Mouse (Mus musculus): ENCODE measurements around the gene Amn1. TPM values are rescaled to one million over a fixed set of nuclear protein-coding genes. Genes with fewer than 3 reads are reported as not detected.
"Not testable (repeated sequence)": the region's sequence is repeated elsewhere in the genome, so short reads cannot be mapped to it uniquely, and the experiment has no call there.

The Amn1 gene
- polyA plus RNA-seq, 1 experiment from 2014 or later = 45.1 TPM

DNA sequence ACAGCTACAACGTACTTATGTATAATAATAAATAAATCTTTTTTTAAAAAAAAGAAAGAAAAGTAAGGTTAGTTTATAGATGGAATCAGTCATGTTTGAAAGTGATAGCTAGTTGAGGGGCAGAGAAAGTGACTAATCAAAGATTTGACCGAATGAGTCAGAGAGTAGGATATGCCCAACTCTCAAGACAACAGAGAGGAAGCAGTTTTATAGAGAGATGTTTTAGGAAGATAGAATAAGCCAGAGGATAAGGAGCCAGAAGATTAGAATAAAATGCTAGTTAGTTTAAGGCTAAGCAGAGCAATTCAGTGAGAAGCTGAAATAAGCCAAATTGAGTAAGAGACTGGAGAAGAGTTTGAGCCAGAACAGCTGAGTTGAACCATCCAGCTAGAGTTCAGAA, 36.4 kb downstream of the Amn1 start:
- Histone ChIP-seq H3K4me3 (no peak overlapping the region), H3K4me1 (peaks cover 15% of the 10 kb centered on the region), H3K27me3 (replicated peaks; ENCODE audit: low read depth, poor library complexity, severe bottlenecking) (no peaks in the 10 kb centered on the region), H3K9me3 (no peaks in the 10 kb centered on the region), H3K36me3 (replicated peaks) (peaks cover 46% of the 10 kb centered on the region), H3K27ac (replicated peaks) (no peak overlapping the region)
- no peak for DNase-seq (ENCODE audit: low spot score)
- 95% methylated on average over 2 of the region's 2 CpGs for whole genome bisulfite sequencing

DNA sequence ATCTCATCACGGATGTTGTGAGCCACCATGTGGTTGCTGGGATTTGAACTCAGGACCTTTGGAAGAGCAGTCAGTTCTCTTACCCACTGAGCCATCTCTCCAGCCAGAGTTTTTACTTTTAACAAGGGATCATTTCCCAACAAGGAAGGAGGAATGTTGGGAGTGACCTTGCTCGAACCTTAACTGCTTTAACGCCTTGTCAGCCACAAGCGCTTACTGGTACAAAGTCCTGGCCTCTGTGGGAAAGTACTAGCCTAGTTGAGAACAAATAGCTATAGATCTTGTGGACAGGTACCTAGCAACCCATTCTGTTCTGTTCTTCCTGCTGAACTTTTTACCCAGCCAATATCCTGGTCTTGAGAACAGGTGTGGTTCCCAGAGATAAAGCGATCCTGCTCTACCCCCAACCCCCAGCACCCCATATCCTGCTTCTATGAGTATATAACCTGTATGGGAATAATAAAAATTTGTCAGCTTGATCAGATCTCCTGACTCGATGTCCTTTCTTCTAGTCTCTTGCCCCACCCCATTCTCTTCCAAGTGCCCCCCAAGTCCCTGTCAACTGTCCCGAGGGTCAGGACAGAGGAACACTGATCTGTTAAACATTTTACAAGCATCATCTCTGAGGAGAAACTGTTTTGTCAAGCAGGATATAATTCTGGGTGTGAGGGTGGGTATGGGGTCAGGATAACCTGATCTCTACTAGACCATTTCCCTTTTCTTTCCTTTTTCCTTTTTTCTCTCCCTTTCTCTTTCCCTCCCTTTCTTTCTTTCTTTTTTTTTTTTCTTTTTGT, 39.9 kb downstream of the Amn1 start:
- no peaks in the 10 kb centered on the region for H3K27me3 ChIP-seq (replicated peaks; ENCODE audit: low read depth, poor library complexity, severe bottlenecking)
- H3K4me3 ChIP-seq = no peak overlapping the region
- H3K9me3 ChIP-seq = no peaks in the 10 kb centered on the region
- WGBS = 92% methylated on average over 7 of the region's 7 CpGs
- H3K36me3 ChIP-seq (replicated peaks) = peaks cover 52% of the 10 kb centered on the region
- no peak for DNase-seq (ENCODE audit: low spot score)
- no peak overlapping the region for H3K27ac ChIP-seq (replicated peaks)
- peaks cover 2% of the 10 kb centered on the region for H3K4me1 ChIP-seq

DNA sequence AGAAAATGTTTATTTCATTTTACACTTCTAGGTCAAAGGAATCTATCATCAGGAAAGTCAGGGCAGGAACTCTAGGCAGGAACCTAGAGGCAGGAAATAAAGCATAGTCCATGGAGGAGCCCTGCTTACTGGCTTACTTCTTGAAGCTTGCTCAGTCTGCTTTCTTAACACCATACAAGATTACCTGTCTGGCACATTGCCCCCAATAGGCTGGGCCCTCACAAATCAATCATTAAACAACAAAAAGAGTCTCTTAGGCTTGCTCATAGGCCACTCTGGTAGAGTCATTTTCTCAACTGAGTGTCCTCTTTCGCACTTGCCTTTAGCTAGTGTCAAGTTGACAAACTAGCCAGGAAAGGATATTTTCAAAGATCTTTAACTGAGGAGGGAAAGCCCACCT, 43.4 kb downstream of the Amn1 start:
- H3K36me3 ChIP-seq (replicated peaks) = peaks cover 42% of the 10 kb centered on the region
- 98% methylated on average over 1 of the region's 1 CpGs for WGBS
- no peaks in the 10 kb centered on the region for H3K9me3 ChIP-seq
- H3K4me3 ChIP-seq = no peak overlapping the region
- no peak overlapping the region for H3K27ac ChIP-seq (replicated peaks)
- peaks cover 9% of the 10 kb centered on the region; the same call in 1 of the 2 replicates for H3K4me1 ChIP-seq
- no peaks in the 10 kb centered on the region for H3K27me3 ChIP-seq (replicated peaks; ENCODE audit: low read depth, poor library complexity, severe bottlenecking)
- DNase-seq (ENCODE audit: low spot score) = no peak

DNA sequence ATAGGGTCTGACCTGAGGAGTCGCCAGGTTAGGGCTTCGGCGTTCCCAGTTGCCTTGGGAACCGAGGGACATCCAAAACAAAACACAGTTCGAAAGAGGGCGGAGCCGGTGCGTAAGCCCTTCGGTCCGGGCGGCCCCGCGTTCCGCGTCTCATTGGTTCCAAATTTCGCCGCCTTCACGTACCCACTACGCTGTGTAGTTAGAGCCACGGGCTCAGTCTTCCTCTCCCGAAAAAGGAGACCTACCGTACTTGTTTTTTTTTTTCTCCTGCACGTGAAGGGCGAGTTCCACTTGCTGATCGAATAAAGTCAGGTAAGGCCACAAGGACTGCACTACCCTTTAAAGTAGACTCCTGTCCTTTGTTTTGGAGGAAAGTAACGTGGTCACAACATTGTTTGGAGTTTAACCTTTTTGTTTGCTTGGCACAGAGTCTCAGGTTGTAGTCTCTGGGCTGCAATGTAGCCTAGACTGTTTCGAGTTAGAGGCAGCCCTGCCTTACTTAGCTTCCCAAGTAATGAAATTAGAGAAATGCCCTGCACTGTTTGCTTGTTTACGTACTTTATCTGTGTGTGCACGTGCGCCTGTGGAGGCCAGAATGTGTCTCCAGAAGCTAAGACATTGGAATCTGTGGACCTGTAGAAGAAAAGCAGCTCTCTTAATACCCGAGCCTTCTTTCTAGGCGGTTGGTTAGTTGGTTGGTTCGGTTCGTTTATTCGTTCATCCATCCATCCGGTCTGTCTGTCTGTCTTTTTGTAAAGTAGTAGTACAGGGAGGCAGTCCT, 46.9 kb downstream of the Amn1 start:
- 8% methylated on average over 36 of the region's 36 CpGs for WGBS
- peak overlapping the region; percentile 90 for H3K27ac ChIP-seq (replicated peaks)
- peaks cover 27% of the 10 kb centered on the region for H3K36me3 ChIP-seq (replicated peaks)
- DNase-seq (ENCODE audit: low spot score) = peak; percentile 92
- H3K4me1 ChIP-seq = peaks cover 9% of the 10 kb centered on the region; the same call in 1 of the 2 replicates
- H3K4me3 ChIP-seq = peak overlapping the region; percentile 67
- H3K27me3 ChIP-seq (replicated peaks; ENCODE audit: low read depth, poor library complexity, severe bottlenecking) = no peaks in the 10 kb centered on the region
- no peaks in the 10 kb centered on the region for H3K9me3 ChIP-seq

DNA sequence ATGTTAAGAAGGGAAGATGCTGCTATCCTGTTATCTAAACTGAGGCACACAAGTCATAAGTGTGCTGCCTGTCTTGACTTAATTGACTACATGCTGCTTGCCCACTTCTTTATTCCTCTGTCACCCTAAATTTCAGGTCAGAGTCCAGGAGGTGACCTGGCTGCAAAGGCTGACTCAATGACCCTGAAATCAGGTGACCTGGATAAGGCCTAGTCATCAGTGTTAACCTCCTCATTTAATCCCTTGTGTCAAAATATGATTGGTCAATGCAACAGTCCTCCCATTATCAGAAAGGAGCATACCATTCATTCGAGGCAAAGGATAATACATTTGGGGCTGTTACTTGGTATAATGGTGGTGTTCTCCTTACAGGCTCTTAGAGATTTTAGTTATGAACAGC, 49.0 kb downstream of the Amn1 start, which contains the start of gene Etfbkmt:
Etfbkmt (plus strand) TSS at position 379 of the 400 bp plus-strand sequence.
- peaks cover 15% of the 10 kb centered on the region for H3K36me3 ChIP-seq (replicated peaks)
- H3K9me3 ChIP-seq = no peaks in the 10 kb centered on the region
- WGBS = 84% methylated on average over 1 of the region's 1 CpGs
- no peak for DNase-seq (ENCODE audit: low spot score)
- no peak within 1 kb of the TSS for H3K27ac ChIP-seq (replicated peaks)
- no peaks in the 10 kb centered on the region for H3K27me3 ChIP-seq (replicated peaks; ENCODE audit: low read depth, poor library complexity, severe bottlenecking)
- H3K4me1 ChIP-seq = peaks cover 15% of the 10 kb centered on the region
- H3K4me3 ChIP-seq = no peak within 1 kb of the TSS

DNA sequence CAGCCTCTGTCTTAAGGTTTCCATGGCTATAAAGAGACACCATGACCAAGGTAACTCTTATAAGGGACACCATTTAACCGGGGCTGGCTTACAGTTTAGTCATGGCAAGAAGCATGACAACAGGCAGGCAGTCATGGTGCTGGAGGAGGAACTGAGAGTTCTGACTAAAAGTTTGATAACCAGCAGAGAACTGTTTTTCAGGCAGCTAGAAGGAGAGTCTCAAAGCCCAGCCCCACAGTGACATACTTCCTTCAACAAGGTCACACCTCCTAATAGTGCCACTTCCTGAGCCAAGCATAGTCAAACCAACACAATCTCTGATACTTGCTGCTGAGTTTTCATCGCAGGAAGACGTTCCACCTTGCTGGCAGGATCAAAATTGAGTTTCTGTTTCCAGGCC, 49.5 kb downstream of the Amn1 start:
- Histone ChIP-seq H3K27me3 (replicated peaks; ENCODE audit: low read depth, poor library complexity, severe bottlenecking) (no peaks in the 10 kb centered on the region), H3K27ac (replicated peaks) (no peak overlapping the region), H3K36me3 (replicated peaks) (peaks cover 10% of the 10 kb centered on the region), H3K9me3 (no peaks in the 10 kb centered on the region), H3K4me1 (peaks cover 20% of the 10 kb centered on the region), H3K4me3 (no peak overlapping the region)
- DNase-seq (ENCODE audit: low spot score) = no peak
- 91% methylated on average over 3 of the region's 3 CpGs for WGBS

DNA sequence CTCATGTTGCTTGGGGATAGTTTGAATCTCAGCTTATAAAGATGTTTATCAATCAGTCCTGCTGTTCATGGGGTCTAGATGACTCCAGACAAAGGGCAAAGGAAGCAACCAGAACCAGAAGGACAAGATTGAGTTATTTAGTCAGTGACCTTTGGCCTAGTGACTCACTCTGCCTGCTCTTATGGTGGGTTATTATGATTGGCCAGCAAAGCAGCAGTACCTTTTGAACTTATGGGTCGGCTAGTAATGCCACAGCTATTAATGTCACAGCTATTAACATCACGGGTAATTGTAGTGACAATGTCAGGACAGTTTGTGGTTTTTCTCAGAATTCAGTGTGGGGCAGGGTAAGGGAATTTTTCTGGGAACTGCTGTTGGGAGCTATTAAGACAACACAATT, 50.6 kb downstream of the Amn1 start:
- WGBS = 63% methylated on average over 2 of the region's 2 CpGs
- DNase-seq (ENCODE audit: low spot score) = no peak

DNA sequence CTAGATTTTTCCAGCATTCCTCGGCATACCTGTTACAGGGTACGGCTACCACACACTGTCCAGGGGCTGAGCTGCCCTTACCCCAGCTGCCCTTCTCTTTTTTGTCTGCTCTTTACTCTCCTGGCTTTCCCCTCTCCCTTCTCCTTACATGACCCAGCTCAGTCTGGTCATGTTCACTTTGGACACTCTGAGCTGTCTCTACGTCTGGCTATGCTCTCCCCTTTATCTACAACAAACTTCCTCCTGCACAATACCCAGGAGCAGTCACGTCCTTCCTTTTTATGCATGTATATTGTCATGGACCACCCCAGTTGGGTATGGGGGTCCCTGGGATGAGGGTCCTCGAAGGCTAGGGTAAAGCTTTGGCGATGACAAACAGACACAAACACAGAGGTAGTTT, 52.9 kb downstream of the Amn1 start:
- no peaks in the 10 kb centered on the region for H3K36me3 ChIP-seq (replicated peaks)
- 80% methylated on average over 6 of the region's 6 CpGs for WGBS

More for the DNA sequence above, 50.6 kb downstream of the Amn1 start:
- Histone ChIP-seq H3K27me3 (replicated peaks; ENCODE audit: low read depth, poor library complexity, severe bottlenecking) (no peaks in the 10 kb centered on the region), H3K9me3 (no peaks in the 10 kb centered on the region), H3K4me3 (no peak overlapping the region), H3K36me3 (replicated peaks) (peaks cover 4% of the 10 kb centered on the region; the same call in 1 of the 2 replicates), H3K27ac (replicated peaks) (no peak overlapping the region), H3K4me1 (peaks cover 25% of the 10 kb centered on the region)

DNA sequence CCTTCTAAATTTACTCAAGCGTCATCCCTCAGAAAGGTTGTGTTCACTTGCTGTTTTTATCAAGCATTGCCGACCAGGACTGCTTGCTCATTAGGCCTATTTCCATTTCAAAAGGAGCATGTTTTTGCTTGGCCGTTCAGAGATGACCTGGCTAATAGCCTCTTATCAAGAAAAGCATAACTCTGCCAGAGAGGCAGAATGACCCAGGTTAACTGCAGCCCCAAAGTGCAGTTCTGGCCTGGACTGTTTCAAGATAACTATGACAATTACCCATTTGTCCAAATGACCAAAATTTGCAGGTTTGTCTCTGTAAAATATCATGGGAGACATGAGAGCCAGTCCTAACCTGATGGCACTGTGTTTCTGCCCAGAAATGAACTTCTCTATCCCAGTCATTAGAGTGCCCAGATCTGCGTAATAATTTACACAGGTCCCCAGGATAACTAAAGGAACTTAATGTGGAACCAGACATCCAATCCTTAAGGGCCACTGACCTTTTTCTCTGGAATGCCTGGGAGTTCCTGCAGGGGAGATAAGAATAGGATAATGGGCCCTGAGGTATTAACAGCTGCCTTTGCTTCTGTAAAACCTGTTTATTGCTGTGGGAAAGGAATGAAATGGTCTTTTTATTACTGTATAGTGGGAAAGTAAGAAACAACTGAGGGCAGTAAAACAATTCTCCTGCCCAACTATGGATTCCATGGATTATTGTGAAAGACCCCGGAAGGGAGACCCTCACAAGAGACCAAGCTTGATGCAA, 53.9 kb downstream of the Amn1 start:
- Histone ChIP-seq H3K4me3 (no peak overlapping the region), H3K27me3 (replicated peaks; ENCODE audit: low read depth, poor library complexity, severe bottlenecking) (no peaks in the 10 kb centered on the region), H3K36me3 (replicated peaks) (no peaks in the 10 kb centered on the region), H3K27ac (replicated peaks) (no peak overlapping the region), H3K4me1 (peaks cover 22% of the 10 kb centered on the region), H3K9me3 (no peaks in the 10 kb centered on the region)
- 23% methylated on average over 5 of the region's 5 CpGs for WGBS
- DNase-seq (ENCODE audit: low spot score) = no peak

More for the DNA sequence above, 52.9 kb downstream of the Amn1 start:
- Histone ChIP-seq H3K27ac (replicated peaks) (no peak overlapping the region), H3K9me3 (no peaks in the 10 kb centered on the region), H3K27me3 (replicated peaks; ENCODE audit: low read depth, poor library complexity, severe bottlenecking) (no peaks in the 10 kb centered on the region), H3K4me1 (peaks cover 22% of the 10 kb centered on the region), H3K4me3 (no peak overlapping the region)
- no peak for DNase-seq (ENCODE audit: low spot score)

DNA sequence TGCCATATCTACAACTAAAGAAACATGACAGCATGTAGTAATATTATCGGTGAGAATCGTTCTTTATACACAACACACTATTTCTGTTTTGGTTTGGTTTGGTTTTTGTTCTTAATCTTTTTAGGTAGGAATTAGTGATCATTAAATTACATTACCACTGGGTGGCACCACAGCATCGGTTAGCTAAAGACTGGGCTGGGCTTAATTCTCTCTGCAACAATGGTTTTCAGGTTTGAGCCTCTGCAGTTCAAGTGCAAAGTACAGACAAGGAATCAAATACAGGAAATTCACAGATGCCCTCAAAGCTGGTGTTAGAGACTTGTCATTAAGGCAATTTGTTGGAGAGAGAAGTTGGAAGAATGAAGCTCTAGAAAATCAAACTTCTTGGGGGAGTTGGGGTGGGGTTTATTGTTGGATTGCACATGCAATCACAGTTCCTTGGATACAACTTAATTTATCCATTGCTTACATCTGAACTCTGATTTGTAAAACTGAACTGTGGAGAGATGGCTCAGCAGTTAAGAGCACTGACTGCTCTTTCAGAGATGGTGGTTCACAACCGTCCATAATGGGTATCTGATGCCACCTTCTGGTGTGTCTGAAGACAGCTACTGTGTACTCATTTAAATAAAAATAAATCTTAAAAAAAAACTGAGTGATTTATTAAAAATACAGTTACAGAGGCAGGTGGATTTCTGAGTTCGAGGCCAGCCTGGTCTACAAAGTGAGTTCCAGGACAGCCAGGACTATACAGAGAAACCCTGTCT, 56.0 kb downstream of the Amn1 start:
- Histone ChIP-seq H3K36me3 (replicated peaks) (no peaks in the 10 kb centered on the region), H3K9me3 (no peaks in the 10 kb centered on the region), H3K4me1 (peaks cover 22% of the 10 kb centered on the region), H3K27ac (replicated peaks) (no peak overlapping the region), H3K27me3 (replicated peaks; ENCODE audit: low read depth, poor library complexity, severe bottlenecking) (no peaks in the 10 kb centered on the region), H3K4me3 (no peak overlapping the region)
- DNase-seq (ENCODE audit: low spot score) = peak; percentile 49
- WGBS = 33% methylated on average over 5 of the region's 5 CpGs

DNA sequence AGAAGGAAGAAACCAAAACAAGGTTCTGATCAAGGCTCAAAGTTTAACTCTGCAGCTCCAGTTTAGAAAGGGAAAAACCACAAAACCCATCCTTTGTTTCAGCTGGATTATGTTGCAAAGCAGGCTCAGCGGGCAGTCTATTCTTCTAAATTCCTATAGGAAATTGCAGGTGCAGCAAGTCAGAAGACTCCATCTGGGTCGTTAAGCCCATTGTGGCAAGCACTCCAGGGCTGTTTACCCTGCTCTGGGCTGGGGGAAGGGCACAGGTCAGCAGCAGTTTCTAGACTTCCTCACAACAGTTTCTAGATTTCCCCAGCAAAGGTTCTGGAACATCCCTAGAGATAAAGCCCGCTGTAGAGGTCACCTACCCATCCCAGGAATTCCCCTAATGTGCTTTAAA, 57.4 kb downstream of the Amn1 start:
- Histone ChIP-seq H3K4me3 (no peak overlapping the region), H3K27ac (replicated peaks) (no peak overlapping the region), H3K9me3 (no peaks in the 10 kb centered on the region), H3K27me3 (replicated peaks; ENCODE audit: low read depth, poor library complexity, severe bottlenecking) (no peaks in the 10 kb centered on the region), H3K36me3 (replicated peaks) (no peaks in the 10 kb centered on the region), H3K4me1 (peaks cover 22% of the 10 kb centered on the region)
- no peak for DNase-seq (ENCODE audit: low spot score)
- WGBS = 9% methylated on average over 3 of the region's 3 CpGs

DNA sequence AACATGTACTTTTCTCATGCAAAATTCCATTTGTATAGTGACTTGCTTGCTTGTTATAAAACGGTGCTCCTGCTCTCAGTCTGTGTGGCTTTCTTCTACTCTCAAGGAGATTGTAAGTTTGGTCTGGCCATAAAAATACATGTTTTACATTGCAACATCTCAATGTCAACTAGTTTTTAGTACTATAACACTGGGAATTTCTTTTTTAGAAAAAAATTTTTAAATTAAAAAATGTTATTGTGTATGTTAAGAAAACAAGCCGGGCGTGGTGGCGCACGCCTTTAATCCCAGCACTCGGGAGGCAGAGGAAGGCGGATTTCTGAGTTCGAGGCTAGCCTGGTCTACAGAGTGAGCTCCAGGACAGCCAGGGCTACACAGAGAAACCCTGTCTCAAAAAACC, 58.6 kb downstream of the Amn1 start, which contains the start of gene Gm10203:
Gm10203 (plus strand) TSS at position 301 of the 400 bp plus-strand sequence.
- not testable (repeated sequence) for DNase-seq (ENCODE audit: low spot score); H3K27ac ChIP-seq (replicated peaks); H3K4me3 ChIP-seq; H3K36me3 ChIP-seq (replicated peaks); H3K9me3 ChIP-seq; H3K27me3 ChIP-seq (replicated peaks; ENCODE audit: low read depth, poor library complexity, severe bottlenecking)
- 82% methylated on average over 8 of the region's 8 CpGs for WGBS
- peaks cover 19% of the 10 kb centered on the region for H3K4me1 ChIP-seq

Data from embryonic facial prominence, embryonic 10.5 days (tissue).